Comparison of ENCODE assay signal across 23 mouse cellular contexts in the genomic region with DNA sequence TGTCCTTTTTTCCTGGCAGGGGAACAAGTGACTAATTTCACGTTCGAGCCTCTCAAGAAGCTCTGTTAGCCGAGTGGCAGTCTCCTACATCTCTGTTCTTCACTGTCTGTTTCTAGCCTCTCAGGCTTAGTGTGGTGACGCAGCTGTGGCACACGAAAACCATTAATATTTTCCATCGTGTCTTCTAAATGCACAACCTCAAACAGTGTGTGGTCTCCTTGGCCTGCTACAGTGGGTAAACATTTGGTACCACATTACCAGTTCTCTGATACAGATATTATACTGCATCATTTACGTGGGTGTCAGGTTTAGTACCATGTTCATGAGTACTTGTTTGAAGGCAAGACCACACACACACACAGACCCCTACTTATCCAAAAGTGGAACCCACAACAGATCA. TPM values are rescaled to one million over a fixed set of nuclear protein-coding genes. Genes with fewer than 3 reads are reported as not detected.
DNase-seq lines count a peak whose midpoint lies in the region; ATAC-seq lines count a peak whose summit lies in the region.
"Had no signal": no experiment of that assay in that cellular context is flagged by ENCODE, and none has a peak within 500 bp of the region (broad histone marks: within the 10 kb centered on the region; RNA-seq: fewer than 3 reads in every experiment).

No protein-coding gene starts in this region.

- H3K9me3 ChIP-seq in limb, embryonic 12.5 days: no peaks in the 10 kb centered on the region
- no peaks in the 10 kb centered on the region for H3K9me3 ChIP-seq in limb, embryonic 10.5 days (replicated peaks)
- H3K9me3 ChIP-seq: embryonic facial prominence, embryonic 12.5 days; embryonic facial prominence, embryonic 15.5 days; hindbrain, embryonic 10.5 days; hindbrain, embryonic 13.5 days; intestine, embryonic 15.5 days had no signal

- 0 out of 2 replicates have a peak, but pooled peaks have one; percentile 10 for ATAC-seq in limb, embryonic 12.5 days (ENCODE audit: insufficient number of reproducible peaks, insufficient read depth, low FRiP score, low TSS enrichment, low read depth)
- peak; percentile 44 for ATAC-seq in CD4-positive, CD25-positive, alpha-beta regulatory T cell, adult 4 months
- ATAC-seq in cerebellum, adult (ENCODE audit: insufficient number of reproducible peaks, low FRiP score, low TSS enrichment): no peak
- ATAC-seq: forebrain, embryonic 14.5 days; forebrain, postnatal 0 days; hindbrain, embryonic 16.5 days; intestine, embryonic 15.5 days had no signal

- H3K9ac ChIP-seq in limb, embryonic 12.5 days (replicated peaks): no peak overlapping the region
- H3K9ac ChIP-seq: embryonic facial prominence, embryonic 12.5 days; embryonic facial prominence, embryonic 15.5 days; forebrain, postnatal 0 days; hindbrain, embryonic 13.5 days; intestine, embryonic 15.5 days had no signal

- H3K4me2 ChIP-seq in limb, embryonic 12.5 days: no peak overlapping the region
- H3K4me2 ChIP-seq: embryonic facial prominence, embryonic 12.5 days; embryonic facial prominence, embryonic 15.5 days; heart, embryonic 11.5 days; hindbrain, embryonic 13.5 days; intestine, embryonic 15.5 days had no signal

- H3K4me3 ChIP-seq in limb, embryonic 12.5 days (replicated peaks): no peak overlapping the region
- no peak overlapping the region for H3K4me3 ChIP-seq in limb, embryonic 10.5 days
- H3K4me3 ChIP-seq: embryonic facial prominence, embryonic 12.5 days; embryonic facial prominence, embryonic 15.5 days; hindbrain, embryonic 10.5 days; hindbrain, embryonic 13.5 days; intestine, embryonic 15.5 days had no signal

- no peaks in the 10 kb centered on the region for H3K27me3 ChIP-seq in limb, embryonic 12.5 days
- no peaks in the 10 kb centered on the region for H3K27me3 ChIP-seq in limb, embryonic 10.5 days (ENCODE audit: low read depth, poor library complexity, severe bottlenecking)
- H3K27me3 ChIP-seq: embryonic facial prominence, embryonic 12.5 days; embryonic facial prominence, embryonic 15.5 days; hindbrain, embryonic 13.5 days; intestine, embryonic 15.5 days had no signal

- 89% methylated on average over 7 of the region's 7 CpGs for WGBS in limb, embryonic 12.5 days
- WGBS in limb, embryonic 10.5 days: 92% methylated on average over 7 of the region's 7 CpGs

- H3K27ac ChIP-seq in limb, embryonic 12.5 days: no peak overlapping the region
- no peak overlapping the region for H3K27ac ChIP-seq in limb, embryonic 10.5 days
- H3K27ac ChIP-seq: embryonic facial prominence, embryonic 12.5 days; embryonic facial prominence, embryonic 15.5 days; hindbrain, embryonic 10.5 days; hindbrain, embryonic 13.5 days; intestine, embryonic 15.5 days had no signal

- DNase-seq in limb, embryonic 10.5 days (ENCODE audit: low spot score): no peak
- DNase-seq in induced T-regulatory cell, adult 2 months (ENCODE audit: low read depth): peak; percentile 76
- DNase-seq in layer of hippocampus, postnatal 10 days (ENCODE audit: low spot score in 2 of 2): no peak
- DNase-seq: adrenal gland, postnatal 10 days; adrenal gland, postnatal 36 days; cerebellum, adult 11 months; cerebellum, adult 2 months; cerebellum, adult 9-11 months; cerebellum, postnatal 25 days; forebrain, postnatal 0 days; gastrocnemius, postnatal 25 days; kidney, adult 18-20 months had no signal

- no peaks in the 10 kb centered on the region for H3K4me1 ChIP-seq in limb, embryonic 12.5 days (replicated peaks)
- H3K4me1 ChIP-seq in limb, embryonic 10.5 days: 0 out of 2 replicates have a peak, but pooled peaks cover 3% of the 10 kb centered on the region
- H3K4me1 ChIP-seq: embryonic facial prominence, embryonic 12.5 days; embryonic facial prominence, embryonic 15.5 days; hindbrain, embryonic 13.5 days; intestine, embryonic 15.5 days had no signal

- no peaks in the 10 kb centered on the region for H3K36me3 ChIP-seq in limb, embryonic 12.5 days
- H3K36me3 ChIP-seq in limb, embryonic 10.5 days: no peaks in the 10 kb centered on the region
- H3K36me3 ChIP-seq: embryonic facial prominence, embryonic 12.5 days; embryonic facial prominence, embryonic 15.5 days; hindbrain, embryonic 10.5 days; hindbrain, embryonic 13.5 days; intestine, embryonic 15.5 days had no signal

RNA-seq across cellular contexts. Expression of a gene that starts 12.5 kb away (rescaled TPM):
- polyA plus RNA-seq in limb, embryonic 12.5 days (2016; fragmentation: Nextera tagmentation; extraction: Ambion mirVana): 43.5 and 51.0 TPM in 2 replicates
- polyA plus RNA-seq in limb, embryonic 10.5 days (2016; fragmentation: Nextera tagmentation; extraction: Ambion mirVana): 40.0 and 49.9 TPM in 2 replicates
- polyA plus RNA-seq in CD4-positive, CD25-positive, alpha-beta regulatory T cell, adult 4 months (2017; shearing (Covaris generic)): 100 to 1,000 TPM in 1 of 2 experiments, 10 to 100 TPM in 1; 96.5 to 115 TPM
- 100 to 1,000 TPM; 139 to 148 TPM for total RNA-seq in layer of hippocampus, postnatal 10 days (2021)
